Mouse (Mus musculus) G1E (cell line): ENCODE data around the gene Nrp1.

ENCODE experiments used
- CTCF ChIP-seq: IDR thresholded peaks from 2 replicates; pipeline ENCODE4 v1.5.1; 2012; ENCODE audit warnings: low read depth, low read length, inconsistent platforms, mixed read lengths
- GATA1 ChIP-seq: IDR thresholded peaks from 2 replicates; pipeline ENCODE4 v1.6.1; 2012; ENCODE audit warnings: borderline replicate concordance, low read length, inconsistent platforms, mixed read lengths
- GATA2 ChIP-seq: IDR thresholded peaks from 2 replicates; pipeline ENCODE4 v1.6.1; 2012; ENCODE audit warnings: low read depth, low read length, inconsistent platforms, borderline replicate concordance
- POLR2AphosphoS5 ChIP-seq: IDR thresholded peaks from 2 replicates; pipeline ENCODE4 v1.6.1; 2012; ENCODE audit warnings: low read depth, low read length, inconsistent platforms; ENCODE audit not compliant: insufficient replicate concordance
- TAL1 ChIP-seq: conservative IDR thresholded peaks from 2 replicates; pipeline ENCODE4 v1.6.1; 2012; ENCODE audit warnings: low read depth, low read length, inconsistent platforms, mixed read lengths

GRCm38 (mm10) chr8:128375291-128375690 is 16.9 kb downstream of the Nrp1 start:
- TF ChIP-seq CTCF (no peak), GATA1 (no peak), TAL1 (no peak), POLR2AphosphoS5 (no peak), GATA2 (no peak)
